Mouse (Mus musculus) lung, embryonic 16.5 days (tissue): ENCODE measurements around the gene Dyrk1b. TPM values are rescaled to one million over a fixed set of nuclear protein-coding genes. Genes with fewer than 3 reads are reported as not detected.
"Not testable (repeated sequence)": the region's sequence is repeated elsewhere in the genome, so short reads cannot be mapped to it uniquely, and the experiment has no call there.

Experiments
- ATAC-seq: fragments of 200-750 bp; cut with Nextera tagmentation; 2 replicates; pipeline ENCODE4 v1.8.0; 2017; ENCODE audit warnings: low read depth, mild to moderate bottlenecking, moderate library complexity
- H3K27ac ChIP-seq: fragments of 300-500 bp; sonication (generic); 2 replicates; pipeline ENCODE4 v1.5.1; 2014; ENCODE audit warnings: mild to moderate bottlenecking, control low read depth, low read length
- H3K27me3 ChIP-seq: fragments of 300-500 bp; sonication (generic); 2 replicates; pipeline ENCODE4 v1.6.1; 2014; ENCODE audit warnings: low read depth, low read length, mixed read lengths; ENCODE audit not compliant: control insufficient read depth, insufficient read depth
- H3K36me3 ChIP-seq: fragments of 300-500 bp; sonication (generic); 2 replicates; pipeline ENCODE4 v1.6.1; 2014; ENCODE audit warnings: low read length; ENCODE audit not compliant: control insufficient read depth, insufficient read depth
- H3K4me1 ChIP-seq: fragments of 300-500 bp; sonication (generic); replicated peaks from 2 replicates; pipeline ENCODE4 v1.6.1; 2014; ENCODE audit warnings: low read length, mixed read lengths; ENCODE audit not compliant: control insufficient read depth, insufficient read depth
- H3K4me2 ChIP-seq: fragments of 300-500 bp; sonication (generic); 2 replicates; pipeline ENCODE4 v1.6.1; 2014; ENCODE audit warnings: low read depth, low read length, control low read depth
- H3K4me3 ChIP-seq: fragments of 300-500 bp; sonication (generic); 2 replicates; pipeline ENCODE4 v1.5.1; 2014; ENCODE audit warnings: mild to moderate bottlenecking, low read length, control low read depth
- H3K9ac ChIP-seq: fragments of 300-500 bp; sonication (generic); 2 replicates; pipeline ENCODE4 v1.6.1; 2014; ENCODE audit warnings: low read length, control low read depth
- H3K9me3 ChIP-seq: fragments of 300-500 bp; sonication (generic); 2 replicates; pipeline ENCODE4 v1.6.1; 2016; ENCODE audit warnings: low read length; ENCODE audit not compliant: control insufficient read depth
- WGBS: fragments of 180-500 bp; shearing (Covaris S2); extraction: QIAGEN DNeasy Blood & Tissue Kit; methylation state at CpG from one replicate; pipeline ENCODE4 v1.1.7; 2014; 5-methylcytosine and 5-hydroxymethylcytosine counted together
- polyA plus RNA-seq: library from polyadenylated mRNA; unstranded; fragments of >200 nt; fragmentation: Nextera tagmentation; extraction: Ambion mirVana; gene quantifications from 2 replicates; pipeline ENCODE4 v1.2.1, GENCODE M21; 2015

The Dyrk1b gene
- 12.3 TPM in 2 replicates for polyA plus RNA-seq

DNA sequence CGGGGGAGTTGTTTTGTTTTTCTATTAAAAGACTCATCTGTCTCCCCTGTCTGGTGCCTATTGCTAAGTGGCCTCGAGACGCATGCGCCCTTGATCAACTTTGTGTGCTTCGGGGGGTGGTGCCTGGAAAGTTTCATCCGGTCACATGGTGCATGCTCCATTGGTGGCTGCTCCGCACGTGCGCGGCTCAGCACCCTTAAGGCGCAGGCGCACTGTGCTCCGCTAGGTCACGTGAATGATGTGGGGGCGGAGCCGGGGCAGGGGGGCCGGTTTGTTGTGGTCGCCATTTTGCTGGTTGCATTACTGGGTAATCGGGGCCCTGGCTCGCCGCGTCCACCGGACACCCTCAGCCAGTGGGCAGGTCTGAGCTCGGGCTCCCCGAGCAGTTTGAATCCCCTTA is at the start of gene Dyrk1b:
Gene Dyrk1b, plus strand, starts transcription at position 242 of the 400 bp plus-strand sequence.
- H3K4me2 ChIP-seq = peak within 1 kb of the TSS; percentile 94
- H3K27me3 ChIP-seq = no peaks in the 10 kb centered on the region
- H3K9ac ChIP-seq = peak within 1 kb of the TSS; percentile 90
- peaks cover 6% of the 10 kb centered on the region for H3K4me1 ChIP-seq
- peaks cover 53% of the 10 kb centered on the region for H3K36me3 ChIP-seq
- ATAC-seq = peak; percentile 94
- WGBS = under 1% methylated on average over 25 of the region's 25 CpGs
- peak within 1 kb of the TSS; percentile 95 for H3K27ac ChIP-seq
- peak within 1 kb of the TSS; percentile 98 for H3K4me3 ChIP-seq
- H3K9me3 ChIP-seq = no peaks in the 10 kb centered on the region

DNA sequence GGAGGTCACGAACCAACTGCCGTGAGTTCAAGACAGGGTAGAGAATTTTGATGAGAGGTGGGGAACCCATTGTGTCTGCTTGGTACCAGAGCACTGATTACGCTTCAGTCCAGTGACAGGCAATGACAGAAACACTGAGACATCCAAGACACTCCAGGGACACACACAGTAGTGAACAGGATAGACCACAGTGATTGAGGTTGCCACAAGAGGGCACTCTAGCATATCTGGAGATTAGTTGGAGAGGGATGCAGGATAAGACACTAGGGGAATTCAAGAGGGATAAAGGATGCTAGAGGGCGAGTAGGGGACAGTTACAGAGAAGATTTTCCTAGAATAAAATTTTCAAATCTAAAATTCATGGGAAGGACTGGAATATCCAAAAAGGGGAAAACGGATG is 41.7 kb upstream of the Dyrk1b start:
- H3K9ac ChIP-seq = no peak overlapping the region
- H3K27me3 ChIP-seq = no peaks in the 10 kb centered on the region; the same call in 1 of the 2 replicates
- H3K4me2 ChIP-seq = no peak overlapping the region
- H3K4me3 ChIP-seq = no peak overlapping the region
- no peaks in the 10 kb centered on the region for H3K9me3 ChIP-seq
- H3K36me3 ChIP-seq = no peaks in the 10 kb centered on the region
- ATAC-seq = no peak
- 56% methylated on average over 5 of the region's 5 CpGs for WGBS
- H3K4me1 ChIP-seq = no peaks in the 10 kb centered on the region
- no peak overlapping the region for H3K27ac ChIP-seq

DNA sequence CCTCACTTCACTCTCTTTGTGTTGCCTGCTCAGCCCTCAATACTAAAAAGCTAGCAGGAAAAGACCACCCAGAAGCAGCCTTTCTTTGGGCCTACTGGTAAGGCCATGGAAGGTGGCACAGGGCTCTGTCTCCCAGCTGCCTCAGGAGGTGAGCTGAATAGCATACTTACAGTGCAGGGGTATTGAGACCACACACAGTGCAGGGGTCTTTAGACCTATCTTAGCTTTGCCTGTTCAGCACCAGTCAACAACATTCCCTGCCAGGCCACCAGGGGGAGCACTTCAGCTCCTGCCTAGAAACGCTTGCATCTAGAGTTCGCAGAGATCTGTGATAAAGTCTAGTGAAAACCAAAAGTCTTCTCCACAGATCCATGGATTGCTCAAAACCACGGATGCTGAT is 31.0 kb upstream of the Dyrk1b start:
- H3K27ac ChIP-seq = no peak overlapping the region
- H3K4me2 ChIP-seq = no peak overlapping the region
- no peaks in the 10 kb centered on the region for H3K4me1 ChIP-seq
- no peaks in the 10 kb centered on the region for H3K9me3 ChIP-seq
- no peak overlapping the region for H3K9ac ChIP-seq
- WGBS = 15% methylated on average over 3 of the region's 3 CpGs
- H3K4me3 ChIP-seq = no peak overlapping the region
- H3K27me3 ChIP-seq = no peaks in the 10 kb centered on the region
- peak; percentile 15; the same call in 1 of the 2 replicates for ATAC-seq
- no peaks in the 10 kb centered on the region for H3K36me3 ChIP-seq

DNA sequence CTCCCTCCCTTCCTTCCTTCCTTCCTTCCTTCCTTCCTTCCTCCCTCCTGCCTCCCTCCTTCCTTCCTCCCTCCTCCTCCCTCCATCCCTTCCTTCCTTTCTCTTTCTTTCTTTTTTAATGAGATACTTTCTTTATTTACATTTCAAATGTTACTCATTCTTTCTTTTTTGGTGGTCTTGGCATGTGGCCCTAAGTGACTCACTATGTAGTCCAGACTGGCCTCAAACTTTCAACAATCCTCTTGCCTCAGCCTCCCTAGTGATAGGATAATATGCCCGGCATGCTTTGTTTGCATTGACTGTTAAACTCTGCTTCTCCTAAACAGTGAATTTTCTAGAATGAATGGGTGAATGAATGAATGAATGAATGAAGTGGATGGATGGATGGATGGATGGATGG is 29.4 kb upstream of the Dyrk1b start:
- no peak overlapping the region for H3K4me3 ChIP-seq
- ATAC-seq = no peak
- 85% methylated on average over 1 of the region's 1 CpGs for WGBS
- H3K9ac ChIP-seq = no peak overlapping the region
- H3K36me3 ChIP-seq = no peaks in the 10 kb centered on the region
- H3K27ac ChIP-seq = no peak overlapping the region
- H3K4me2 ChIP-seq = no peak overlapping the region
- no peaks in the 10 kb centered on the region for H3K27me3 ChIP-seq
- no peaks in the 10 kb centered on the region for H3K9me3 ChIP-seq
- no peaks in the 10 kb centered on the region for H3K4me1 ChIP-seq

DNA sequence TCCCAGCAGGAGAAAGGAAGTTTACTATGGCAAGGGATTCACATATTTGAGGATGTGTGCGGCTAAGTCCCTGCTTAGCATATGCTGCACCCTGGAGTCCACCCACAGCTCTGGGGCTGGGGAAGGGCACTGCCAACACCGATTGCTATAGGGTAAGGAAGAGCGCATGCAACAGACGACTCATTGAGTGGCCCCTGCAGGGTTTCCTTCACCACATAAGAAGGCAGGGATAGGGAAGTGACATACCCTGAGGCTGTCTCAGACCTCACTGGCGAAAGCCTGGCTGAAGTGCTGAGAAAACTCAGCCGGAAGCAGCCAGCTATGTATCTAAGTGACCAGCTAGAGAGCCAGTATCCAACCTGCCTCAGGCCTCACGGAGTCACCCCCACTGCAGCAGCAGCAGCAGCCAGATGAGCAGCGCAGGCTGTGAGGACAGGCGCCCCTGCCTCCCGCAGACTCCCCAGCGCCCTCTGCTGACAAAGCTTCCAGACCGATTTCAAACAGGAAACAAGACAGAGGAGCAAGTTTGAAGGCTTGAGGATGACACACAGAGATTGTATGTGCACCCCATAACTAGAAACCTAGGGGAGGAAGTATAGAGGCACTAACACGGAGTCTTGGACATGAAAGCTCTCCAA is 27.6 kb upstream of the Dyrk1b start:
- H3K27me3 ChIP-seq = no peaks in the 10 kb centered on the region
- no peak overlapping the region for H3K9ac ChIP-seq
- no peak for ATAC-seq
- H3K36me3 ChIP-seq = no peaks in the 10 kb centered on the region
- H3K4me1 ChIP-seq = no peaks in the 10 kb centered on the region
- WGBS = 16% methylated on average over 13 of the region's 13 CpGs
- H3K4me3 ChIP-seq = no peak overlapping the region
- H3K4me2 ChIP-seq = no peak overlapping the region
- H3K27ac ChIP-seq = no peak overlapping the region
- no peaks in the 10 kb centered on the region for H3K9me3 ChIP-seq

DNA sequence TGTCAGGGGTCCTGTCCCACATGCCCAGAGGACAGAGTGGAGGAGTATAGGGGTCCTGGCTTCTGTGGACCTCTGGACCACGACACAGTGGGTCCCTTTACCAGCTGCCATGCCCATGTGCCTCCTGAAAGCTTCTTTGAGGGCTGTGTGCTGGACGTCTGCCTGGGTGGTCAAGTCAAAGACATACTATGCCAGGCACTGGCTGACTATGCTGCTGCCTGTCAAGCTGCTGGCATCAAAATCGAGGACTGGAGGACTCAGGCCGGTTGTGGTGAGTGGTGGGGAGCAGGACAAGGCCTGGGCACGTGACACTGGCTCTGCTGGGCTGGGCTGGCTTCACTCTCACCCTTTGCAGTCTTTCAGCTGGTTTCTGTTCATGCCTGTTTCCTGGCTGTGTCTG is 25.7 kb upstream of the Dyrk1b start:
- H3K4me1 ChIP-seq, ATAC-seq, H3K27ac ChIP-seq, H3K9ac ChIP-seq, H3K27me3 ChIP-seq, H3K4me3 ChIP-seq, H3K4me2 ChIP-seq, H3K36me3 ChIP-seq, H3K9me3 ChIP-seq: not testable (repeated sequence)
- WGBS = 25% methylated on average over 5 of the region's 5 CpGs

DNA sequence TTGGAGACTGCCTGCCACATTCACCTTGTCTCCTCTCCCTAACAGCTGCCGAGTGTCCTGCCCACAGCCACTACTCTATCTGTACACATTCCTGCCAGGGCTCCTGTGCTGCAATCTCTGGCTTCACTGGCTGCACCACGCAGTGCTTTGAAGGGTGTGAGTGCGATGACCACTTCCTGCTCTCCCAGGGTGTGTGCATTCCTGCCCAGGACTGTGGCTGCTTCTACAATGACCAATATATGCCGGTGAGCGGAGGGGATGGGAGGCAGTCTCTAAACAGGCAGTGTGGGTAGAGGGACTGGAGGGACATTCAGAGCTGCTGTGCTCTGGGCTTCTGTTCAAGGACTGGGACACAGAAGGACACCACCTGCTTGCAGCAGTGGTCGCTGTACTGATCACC is 20.0 kb upstream of the Dyrk1b start:
- WGBS = 35% methylated on average over 6 of the region's 6 CpGs
- no peaks in the 10 kb centered on the region for H3K36me3 ChIP-seq
- no peaks in the 10 kb centered on the region for H3K4me1 ChIP-seq
- no peaks in the 10 kb centered on the region for H3K27me3 ChIP-seq
- ATAC-seq = no peak
- H3K4me2 ChIP-seq = no peak overlapping the region
- H3K9me3 ChIP-seq = no peaks in the 10 kb centered on the region
- H3K27ac ChIP-seq = no peak overlapping the region
- no peak overlapping the region for H3K9ac ChIP-seq
- H3K4me3 ChIP-seq = no peak overlapping the region

DNA sequence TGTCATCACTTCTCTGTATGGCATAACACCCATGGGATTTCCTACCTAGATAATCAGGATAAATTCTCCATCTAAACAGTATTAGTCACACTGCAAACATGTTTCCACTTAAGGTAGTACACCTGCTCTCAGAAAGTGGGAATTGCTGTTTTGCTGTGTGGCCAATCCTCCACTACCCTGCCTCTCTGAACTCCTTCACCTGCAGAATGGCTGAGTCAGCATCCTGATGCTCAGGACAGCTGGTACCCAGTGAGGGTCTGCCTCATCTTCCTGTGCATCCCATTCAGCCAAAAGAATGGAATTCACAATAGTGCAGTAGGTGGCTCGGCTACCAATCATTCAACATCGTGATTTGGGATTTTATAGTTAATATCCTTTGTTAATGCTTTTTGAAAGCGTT is 19.4 kb upstream of the Dyrk1b start:
- no peak overlapping the region for H3K9ac ChIP-seq
- ATAC-seq = no peak

DNA sequence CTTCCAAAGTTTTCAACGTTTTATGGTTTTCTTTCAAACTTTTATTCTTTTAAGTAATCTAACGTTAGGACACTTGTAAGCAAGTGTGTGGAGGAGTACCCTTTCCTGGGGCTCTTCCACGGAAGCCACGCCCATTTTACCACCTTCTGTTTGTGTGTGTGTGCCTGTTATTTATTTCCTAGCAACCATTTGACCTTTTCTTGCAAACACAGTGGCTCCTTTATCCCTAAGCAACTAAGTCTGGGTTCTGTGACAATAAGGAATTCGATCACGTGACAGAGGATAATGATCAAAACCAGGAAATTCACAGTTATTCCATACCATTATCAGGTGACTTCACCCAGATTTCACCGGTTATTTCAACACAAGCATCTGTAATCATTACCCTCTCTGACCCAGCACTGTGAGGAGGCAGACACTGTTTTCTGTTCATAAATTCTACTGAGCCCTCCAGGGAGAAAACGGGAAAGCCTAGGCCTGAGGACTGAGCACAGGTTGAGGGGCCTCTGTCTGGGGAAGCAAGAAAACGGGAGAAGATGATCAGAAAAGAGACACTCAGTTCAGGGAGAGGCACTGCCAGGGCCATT is 18.0 kb upstream of the Dyrk1b start:
- ATAC-seq = no peak

More for the DNA sequence above, 19.4 kb upstream of the Dyrk1b start:
- Histone ChIP-seq H3K36me3 (no peaks in the 10 kb centered on the region), H3K27me3 (no peaks in the 10 kb centered on the region), H3K4me2 (no peak overlapping the region), H3K4me1 (no peaks in the 10 kb centered on the region), H3K4me3 (no peak overlapping the region), H3K27ac (no peak overlapping the region), H3K9me3 (no peaks in the 10 kb centered on the region)
- WGBS = 85% methylated on average over 3 of the region's 3 CpGs

More for the DNA sequence above, 18.0 kb upstream of the Dyrk1b start:
- no peaks in the 10 kb centered on the region for H3K4me1 ChIP-seq
- WGBS = 49% methylated on average over 9 of the region's 9 CpGs
- H3K9me3 ChIP-seq = peaks cover 3% of the 10 kb centered on the region; the same call in 1 of the 2 replicates
- no peaks in the 10 kb centered on the region for H3K27me3 ChIP-seq
- no peak overlapping the region for H3K27ac ChIP-seq
- no peak overlapping the region for H3K4me2 ChIP-seq
- H3K9ac ChIP-seq = no peak overlapping the region
- no peak overlapping the region for H3K4me3 ChIP-seq
- no peaks in the 10 kb centered on the region for H3K36me3 ChIP-seq
